Mouse (Mus musculus) kidney, embryonic 16.5 days (tissue): ENCODE results near the gene Hypk. TPM values are rescaled to one million over a fixed set of nuclear protein-coding genes. Genes with fewer than 3 reads are reported as not detected.

Experiments
- ATAC-seq: fragments of 200-750 bp; cut with Nextera tagmentation; 2 replicates; pipeline ENCODE4 v1.8.0; 2017; ENCODE audit warnings: moderate TSS enrichment; ENCODE audit not compliant: low FRiP score, low TSS enrichment
- H3K27ac ChIP-seq: fragments of 300-500 bp; sonication (generic); 2 replicates; pipeline ENCODE4 v1.5.1; 2014; ENCODE audit warnings: low read length
- H3K27me3 ChIP-seq: fragments of 300-500 bp; sonication (generic); 2 replicates; pipeline ENCODE4 v1.6.1; 2014; ENCODE audit warnings: low read length, control low read depth, mixed read lengths; ENCODE audit not compliant: insufficient read depth
- H3K36me3 ChIP-seq: fragments of 300-500 bp; sonication (generic); 2 replicates; pipeline ENCODE4 v1.6.1; 2014; ENCODE audit warnings: low read length, control low read depth, mixed read lengths; ENCODE audit not compliant: insufficient read depth
- H3K4me1 ChIP-seq: fragments of 300-500 bp; sonication (generic); 2 replicates; pipeline ENCODE4 v1.6.1; 2014; ENCODE audit warnings: low read length, control low read depth, mixed read lengths; ENCODE audit not compliant: insufficient read depth
- H3K4me2 ChIP-seq: fragments of 300-500 bp; sonication (generic); replicated peaks from 2 replicates; pipeline ENCODE4 v1.6.1; 2014; ENCODE audit warnings: low read depth, low read length
- H3K4me3 ChIP-seq: fragments of 300-500 bp; sonication (generic); 2 replicates; pipeline ENCODE4 v1.5.1; 2014; ENCODE audit warnings: mild to moderate bottlenecking, low read length
- H3K9ac ChIP-seq: fragments of 300-500 bp; sonication (generic); replicated peaks from 2 replicates; pipeline ENCODE4 v1.6.1; 2014; ENCODE audit warnings: low read length
- H3K9me3 ChIP-seq: fragments of 300-500 bp; sonication (generic); 2 replicates; pipeline ENCODE4 v1.6.1; 2016; ENCODE audit warnings: low read length, control low read depth
- whole genome bisulfite sequencing: fragments of 180-500 bp; shearing (Covaris S2); extraction: QIAGEN DNeasy Blood & Tissue Kit; methylation state at CpG from one replicate; pipeline ENCODE4 v1.1.7; 2014; 5-methylcytosine and 5-hydroxymethylcytosine counted together
- polyA plus RNA-seq: library from polyadenylated mRNA; unstranded; fragments of >200 nt; fragmentation: Nextera tagmentation; extraction: Ambion mirVana; gene quantifications from 2 replicates; pipeline ENCODE4 v1.2.1, GENCODE M21; 2015

Gene Hypk
- polyA plus RNA-seq, result 104 and 106 TPM in 2 replicates

GRCm38 (mm10) chr2:121452990-121453389, at the start of gene Hypk:
Gene Hypk (plus strand): TSS chr2:121453290.
- no peaks in the 10 kb centered on the region for H3K27me3 ChIP-seq
- ATAC-seq, result no peak
- peaks cover 27% of the 10 kb centered on the region for H3K36me3 ChIP-seq
- WGBS, result 75% methylated on average over 4 of the region's 4 CpGs
- no peak within 1 kb of the TSS for H3K9ac ChIP-seq
- H3K9me3 ChIP-seq, result no peaks in the 10 kb centered on the region
- H3K4me1 ChIP-seq, result peaks cover 29% of the 10 kb centered on the region
- H3K4me2 ChIP-seq, result no peak within 1 kb of the TSS
- H3K27ac ChIP-seq, result no peak within 1 kb of the TSS
- H3K4me3 ChIP-seq, result no peak within 1 kb of the TSS

GRCm38 (mm10) chr2:121403296-121403695, 49.8 kb upstream of the Hypk start:
- Histone ChIP-seq H3K4me2 (no peak overlapping the region), H3K9ac (no peak overlapping the region), H3K9me3 (no peaks in the 10 kb centered on the region), H3K4me1 (no peaks in the 10 kb centered on the region), H3K27me3 (no peaks in the 10 kb centered on the region), H3K36me3 (no peaks in the 10 kb centered on the region), H3K27ac (no peak overlapping the region), H3K4me3 (no peak overlapping the region)
- no peak for ATAC-seq

- H3K27me3 ChIP-seq, result no peaks in the 10 kb centered on the region
- H3K4me2 ChIP-seq, result no peak overlapping the region
- 34% methylated on average over 4 of the region's 4 CpGs for WGBS
- 0 out of 2 replicates have a peak, but pooled peaks cover 8% of the 10 kb centered on the region for H3K4me1 ChIP-seq
- H3K4me3 ChIP-seq, result no peak overlapping the region
- no peaks in the 10 kb centered on the region for H3K9me3 ChIP-seq
- no peak overlapping the region for H3K27ac ChIP-seq
- H3K36me3 ChIP-seq, result no peaks in the 10 kb centered on the region
- H3K9ac ChIP-seq, result no peak overlapping the region
- ATAC-seq, result no peak
Observed at GRCm38 (mm10) chr2:121408160-121408559, 44.9 kb upstream of the Hypk start.

- Histone ChIP-seq H3K4me2 (peak overlapping the region; percentile 74), H3K4me3 (peak overlapping the region; percentile 95), H3K36me3 (peaks cover 10% of the 10 kb centered on the region), H3K9ac (peak overlapping the region; percentile 82), H3K27ac (peak overlapping the region; percentile 98), H3K4me1 (peaks cover 31% of the 10 kb centered on the region), H3K9me3 (no peaks in the 10 kb centered on the region), H3K27me3 (no peaks in the 10 kb centered on the region)
- no peak; the same call in 1 of the 2 replicates for ATAC-seq
- WGBS, result 17% methylated on average over 4 of the region's 4 CpGs
Observed at GRCm38 (mm10) chr2:121412843-121413386, 40.2 kb upstream of the Hypk start.

- H3K4me2 ChIP-seq, result peak within 1 kb of the TSS; percentile 74
- peak within 1 kb of the TSS; percentile 98 for H3K27ac ChIP-seq
- under 1% methylated on average over 59 of the region's 68 CpGs for whole genome bisulfite sequencing
- H3K4me3 ChIP-seq, result peak within 1 kb of the TSS; percentile 95
- no peaks in the 10 kb centered on the region for H3K9me3 ChIP-seq
- peaks cover 14% of the 10 kb centered on the region for H3K36me3 ChIP-seq
- peaks cover 31% of the 10 kb centered on the region for H3K4me1 ChIP-seq
- no peaks in the 10 kb centered on the region for H3K27me3 ChIP-seq
- ATAC-seq, result peak; percentile 99
- peak within 1 kb of the TSS; percentile 99 for H3K9ac ChIP-seq
Observed at GRCm38 (mm10) chr2:121413387-121414042, 39.6 kb upstream of the Hypk start, which contains the start of the genes Pdia3 and Catsper2. Gene Pdia3 (plus strand): TSS chr2:121413775. Gene Catsper2 (minus strand): TSS chr2:121413792.

- peak; percentile 50 for ATAC-seq
Observed at GRCm38 (mm10) chr2:121414139-121414685, 38.9 kb upstream of the Hypk start.

GRCm38 (mm10) chr2:121415103-121415502, 38.0 kb upstream of the Hypk start:
- peak overlapping the region; percentile 95 for H3K4me3 ChIP-seq
- no peak for ATAC-seq
- H3K27ac ChIP-seq, result no peak overlapping the region
- peak overlapping the region; percentile 64 for H3K9ac ChIP-seq
- H3K27me3 ChIP-seq, result no peaks in the 10 kb centered on the region
- peaks cover 31% of the 10 kb centered on the region for H3K4me1 ChIP-seq
- WGBS, result 50% methylated on average over 3 of the region's 3 CpGs
- peak overlapping the region; percentile 72 for H3K4me2 ChIP-seq
- no peaks in the 10 kb centered on the region for H3K9me3 ChIP-seq
- peaks cover 25% of the 10 kb centered on the region for H3K36me3 ChIP-seq

More at GRCm38 (mm10) chr2:121414139-121414685, 38.9 kb upstream of the Hypk start:
- H3K9me3 ChIP-seq, result no peaks in the 10 kb centered on the region
- H3K27me3 ChIP-seq, result no peaks in the 10 kb centered on the region
- H3K9ac ChIP-seq, result peak overlapping the region; percentile 99
- peaks cover 31% of the 10 kb centered on the region for H3K4me1 ChIP-seq
- H3K36me3 ChIP-seq, result peaks cover 21% of the 10 kb centered on the region
- peak overlapping the region; percentile 98 for H3K27ac ChIP-seq
- peak overlapping the region; percentile 95 for H3K4me3 ChIP-seq
- peak overlapping the region; percentile 72 for H3K4me2 ChIP-seq
- WGBS, result 0% methylated on average over 32 of the region's 32 CpGs

- Histone ChIP-seq H3K36me3 (peaks cover 27% of the 10 kb centered on the region), H3K4me2 (peak overlapping the region; percentile 72), H3K9me3 (no peaks in the 10 kb centered on the region), H3K27me3 (no peaks in the 10 kb centered on the region), H3K9ac (peak overlapping the region; percentile 64), H3K27ac (no peak overlapping the region), H3K4me3 (peak overlapping the region; percentile 95), H3K4me1 (peaks cover 31% of the 10 kb centered on the region)
- ATAC-seq, result no peak
- 77% methylated on average over 3 of the region's 3 CpGs for WGBS
Observed at GRCm38 (mm10) chr2:121415591-121415990, 37.5 kb upstream of the Hypk start.

GRCm38 (mm10) chr2:121416356-121416755, 36.7 kb upstream of the Hypk start:
- peaks cover 31% of the 10 kb centered on the region for H3K4me1 ChIP-seq
- peak overlapping the region; percentile 8 for H3K4me3 ChIP-seq
- H3K9ac ChIP-seq, result no peak overlapping the region
- ATAC-seq, result no peak
- no peaks in the 10 kb centered on the region for H3K27me3 ChIP-seq
- 83% methylated on average over 6 of the region's 6 CpGs for WGBS
- H3K36me3 ChIP-seq, result peaks cover 29% of the 10 kb centered on the region
- no peaks in the 10 kb centered on the region for H3K9me3 ChIP-seq
- H3K27ac ChIP-seq, result no peak overlapping the region
- H3K4me2 ChIP-seq, result peak overlapping the region; percentile 72; the same call in 1 of the 2 replicates

GRCm38 (mm10) chr2:121418476-121418875, 34.6 kb upstream of the Hypk start:
- WGBS, result 87% methylated on average over 3 of the region's 3 CpGs
- peaks cover 23% of the 10 kb centered on the region for H3K4me1 ChIP-seq
- no peak overlapping the region for H3K27ac ChIP-seq
- no peak overlapping the region for H3K9ac ChIP-seq
- H3K36me3 ChIP-seq, result peaks cover 46% of the 10 kb centered on the region
- no peak overlapping the region for H3K4me2 ChIP-seq
- no peak overlapping the region for H3K4me3 ChIP-seq
- ATAC-seq, result no peak
- no peaks in the 10 kb centered on the region for H3K9me3 ChIP-seq
- no peaks in the 10 kb centered on the region for H3K27me3 ChIP-seq
